Mouse (Mus musculus) T-helper 2 cell (primary cell): ENCODE data around the gene Mrgbp.

Source experiments
- in situ Hi-C: fragments of 300-600 bp; cut with MboI, MseI; formaldehyde crosslinking; loops from one replicate; pipeline ENCODE4 v1.15.1; 2025; ENCODE audit warnings: high pct_unique_total_duplicates

Mrgbp gene

GRCm38 (mm10) chr2:180589123-180589831 is 8.2 kb downstream of the Mrgbp start, which contains the start of gene Ogfr:
TSS of gene Ogfr (plus strand) at chr2:180589245.
- in situ Hi-C loops, result loop anchor here (5.0 kb wide), 1 partner anchor 153 kb away; no protein-coding TSS in a partner anchor

GRCm38 (mm10) chr2:180597490-180597889 is 16.4 kb downstream of the Mrgbp start, which contains the start of gene Col9a3:
TSS of gene Col9a3 (plus strand) at chr2:180597790.
- in situ Hi-C loops, result loop anchor here (10.0 kb wide), 1 partner anchor 1097 kb away; the partner anchor contains the start of genes Lkaaear1 and Rgs19

- in situ Hi-C loops, result loop anchor here (10.0 kb wide), 1 partner anchor 1097 kb away; the partner anchor contains the start of genes Lkaaear1 and Rgs19
These were observed 17.1 kb downstream of the Mrgbp start for GRCm38 (mm10) chr2:180598157-180598705.

DNA sequence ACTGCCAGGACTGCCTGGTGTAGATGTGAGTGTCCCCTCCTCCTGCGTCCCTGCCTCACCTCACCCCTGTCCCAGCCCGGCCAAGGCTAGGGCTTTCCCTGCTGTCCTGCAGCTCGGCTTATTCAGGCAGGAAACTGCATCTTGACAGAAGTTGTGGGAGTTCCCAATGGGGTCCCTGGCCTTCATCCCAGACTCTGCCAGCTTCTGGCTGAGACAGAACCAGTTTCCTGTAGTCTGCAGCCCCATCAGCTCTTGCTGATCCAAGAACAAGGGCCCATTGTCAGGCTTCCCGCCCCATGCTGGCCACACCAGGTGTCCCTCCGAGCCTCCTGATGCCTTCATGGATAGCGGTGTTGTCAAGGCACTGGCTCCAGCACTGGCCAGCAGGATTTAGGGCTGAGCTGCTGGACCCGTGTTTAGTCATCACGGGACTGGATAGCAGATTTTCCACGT is 19.5 kb downstream of the Mrgbp start:
- in situ Hi-C loops, result no loop called here

DNA sequence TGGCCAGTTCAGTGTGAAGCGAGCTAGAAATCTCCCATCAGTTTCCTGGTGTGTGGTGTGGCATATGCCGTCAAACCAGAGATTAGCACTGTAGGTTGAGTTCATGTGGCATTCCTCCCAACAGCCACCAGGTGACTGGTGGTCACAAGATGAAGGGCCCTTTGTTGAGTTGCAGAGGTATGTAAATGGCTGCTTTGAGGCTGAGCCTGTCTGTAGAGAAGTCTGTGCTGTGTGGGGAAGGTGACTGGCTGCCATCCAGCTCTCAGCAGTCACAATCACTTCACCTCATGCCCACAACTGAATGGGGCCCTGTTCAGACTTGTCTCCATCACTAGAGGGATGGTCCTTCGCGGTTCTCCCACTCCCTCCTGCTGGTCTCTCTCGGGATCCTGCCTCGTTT is 23.7 kb downstream of the Mrgbp start:
- in situ Hi-C loops, result no loop called here

- in situ Hi-C loops, result no loop called here
These were observed 29.2 kb downstream of the Mrgbp start for GRCm38 (mm10) chr2:180610283-180610682.

DNA sequence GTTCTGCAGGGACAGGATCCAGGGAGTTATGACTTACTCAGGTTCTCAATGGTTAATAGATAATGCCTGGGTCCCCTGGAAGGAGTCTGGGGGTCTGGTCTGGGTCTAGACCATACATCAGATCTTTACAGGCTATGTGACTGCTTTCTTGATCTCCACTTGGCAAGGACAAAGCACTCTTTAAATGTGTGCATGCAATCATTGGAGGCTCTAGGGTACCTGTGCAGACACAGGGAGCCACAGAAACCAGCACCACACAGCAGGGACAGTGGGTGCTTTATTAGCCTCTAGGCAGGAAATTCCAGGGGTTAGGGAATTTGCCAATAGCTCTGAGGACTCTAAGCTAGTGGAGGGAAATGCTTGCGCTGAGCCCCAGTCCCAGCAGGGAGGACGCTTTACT is 30.8 kb downstream of the Mrgbp start:
- in situ Hi-C loops, result no loop called here
